Mouse (Mus musculus) kidney, adult 2 months (tissue): ENCODE measurements around the gene Hist2h2aa1.
"Not testable (repeated sequence)": the region's sequence is repeated elsewhere in the genome, so short reads cannot be mapped to it uniquely, and the experiment has no call there.

Experiments used
- CTCF ChIP-seq: fragments of 200-500 bp; conservative IDR thresholded peaks from 2 replicates; pipeline ENCODE4 v1.5.1; 2011; ENCODE audit warnings: low read depth, mild to moderate bottlenecking, control low read depth, low read length, moderate library complexity, mixed read lengths; ENCODE audit not compliant: insufficient read depth, insufficient read length
- POLR2A ChIP-seq: fragments of 200-500 bp; IDR thresholded peaks from one replicate; pipeline ENCODE4 v1.6.1; 2011; ENCODE audit warnings: low read depth, low read length, control low read depth

GRCm38 (mm10) chr3:96268776-96269378 lies 23.6 kb downstream of the Hist2h2aa1 start:
- TF ChIP-seq POLR2A, CTCF: not testable (repeated sequence)
